Mouse (Mus musculus) hindbrain, embryonic 12.5 days (tissue): ENCODE results near the gene Hs3st6. TPM values are rescaled to one million over a fixed set of nuclear protein-coding genes. Genes with fewer than 3 reads are reported as not detected.
"Not testable (repeated sequence)": the region's sequence is repeated elsewhere in the genome, so short reads cannot be mapped to it uniquely, and the experiment has no call there.

ENCODE experiments used
- ATAC-seq: fragments of 200-750 bp; cut with Nextera tagmentation; 2 replicates; pipeline ENCODE4 v1.8.0; 2017; ENCODE audit warnings: moderate TSS enrichment; ENCODE audit not compliant: low FRiP score
- H3K27ac ChIP-seq: fragments of 300-500 bp; sonication (generic); 2 replicates; pipeline ENCODE4 v1.5.1; 2016; ENCODE audit warnings: mild to moderate bottlenecking
- H3K27me3 ChIP-seq: fragments of 300-500 bp; sonication (generic); 2 replicates; pipeline ENCODE4 v1.6.1; 2016; ENCODE audit warnings: mild to moderate bottlenecking
- H3K36me3 ChIP-seq: fragments of 300-500 bp; sonication (generic); 2 replicates; pipeline ENCODE4 v1.6.1; 2016; ENCODE audit warnings: mild to moderate bottlenecking
- H3K4me1 ChIP-seq: fragments of 300-500 bp; sonication (generic); 2 replicates; pipeline ENCODE4 v1.6.1; 2016
- H3K4me2 ChIP-seq: fragments of 300-500 bp; sonication (generic); replicated peaks from 2 replicates; pipeline ENCODE4 v1.6.1; 2016; ENCODE audit warnings: mild to moderate bottlenecking
- H3K4me3 ChIP-seq: fragments of 300-500 bp; sonication (generic); 2 replicates; pipeline ENCODE4 v1.5.1; 2016; ENCODE audit warnings: mild to moderate bottlenecking
- H3K9ac ChIP-seq: fragments of 300-500 bp; sonication (generic); 2 replicates; pipeline ENCODE4 v1.6.1; 2016; ENCODE audit warnings: mild to moderate bottlenecking, moderate library complexity
- H3K9me3 ChIP-seq: fragments of 300-500 bp; sonication (generic); replicated peaks from 2 replicates; pipeline ENCODE4 v1.6.1; 2016; ENCODE audit warnings: mild to moderate bottlenecking
- WGBS: fragments of 180-500 bp; shearing (Covaris S2); methylation state at CpG from one replicate; pipeline ENCODE4 v1.1.7; 2016; 5-methylcytosine and 5-hydroxymethylcytosine counted together
- polyA plus RNA-seq: library from polyadenylated mRNA; unstranded; fragments of >200 nt; fragmentation: Nextera tagmentation; extraction: Ambion mirVana; gene quantifications from 2 replicates; pipeline ENCODE4 v1.2.1, GENCODE M21; 2016

Gene Hs3st6
- polyA plus RNA-seq, 1 experiment from 2014 or later = 4.8 TPM

- H3K27ac ChIP-seq, H3K27me3 ChIP-seq, ATAC-seq, H3K9me3 ChIP-seq: not testable (repeated sequence)
- peak overlapping the region; percentile 24 for H3K4me3 ChIP-seq
- peak overlapping the region; percentile 83 for H3K4me2 ChIP-seq
- peaks cover 32% of the 10 kb centered on the region for H3K4me1 ChIP-seq
- 70% methylated on average over 7 of the region's 7 CpGs for WGBS
- H3K36me3 ChIP-seq = peaks cover 22% of the 10 kb centered on the region
- peak overlapping the region; percentile 54 for H3K9ac ChIP-seq
Observed at GRCm38 (mm10) chr17:24721383-24721955, 31.3 kb upstream of the Hs3st6 start.

GRCm38 (mm10) chr17:24722220-24722924, 30.4 kb upstream of the Hs3st6 start:
- H3K27me3 ChIP-seq = 0 out of 2 replicates have a peak, but pooled peaks cover 2% of the 10 kb centered on the region
- no peak overlapping the region for H3K4me3 ChIP-seq
- 0 out of 2 replicates have a peak overlapping the region, but pooled peaks have one; percentile 4 for H3K27ac ChIP-seq
- no peak overlapping the region for H3K4me2 ChIP-seq
- H3K9me3 ChIP-seq = no peaks in the 10 kb centered on the region
- no peak for ATAC-seq
- 0 out of 2 replicates have a peak overlapping the region, but pooled peaks have one; percentile 23 for H3K9ac ChIP-seq
- peaks cover 32% of the 10 kb centered on the region for H3K4me1 ChIP-seq
- 36% methylated on average over 13 of the region's 13 CpGs for WGBS
- peaks cover 17% of the 10 kb centered on the region for H3K36me3 ChIP-seq

- 4% methylated on average over 12 of the region's 12 CpGs for WGBS
- peaks cover 17% of the 10 kb centered on the region for H3K36me3 ChIP-seq
Observed at GRCm38 (mm10) chr17:24723122-24723880, 29.5 kb upstream of the Hs3st6 start.

GRCm38 (mm10) chr17:24723881-24724180, 29.0 kb upstream of the Hs3st6 start:
- Histone ChIP-seq H3K27me3 (0 out of 2 replicates have a peak, but pooled peaks cover 2% of the 10 kb centered on the region), H3K27ac (peak overlapping the region; percentile 80), H3K36me3 (peaks cover 17% of the 10 kb centered on the region), H3K4me2 (peak overlapping the region; percentile 96), H3K4me3 (peak overlapping the region; percentile 68), H3K4me1 (peaks cover 30% of the 10 kb centered on the region), H3K9ac (peak overlapping the region; percentile 92), H3K9me3 (no peaks in the 10 kb centered on the region)
- ATAC-seq = peak; percentile 9; the same call in 1 of the 2 replicates
- under 1% methylated on average over 15 of the region's 15 CpGs for WGBS

More at GRCm38 (mm10) chr17:24723122-24723880, 29.5 kb upstream of the Hs3st6 start:
- peak overlapping the region; percentile 80 for H3K27ac ChIP-seq
- H3K9ac ChIP-seq = peak overlapping the region; percentile 92
- H3K9me3 ChIP-seq = no peaks in the 10 kb centered on the region
- no peak for ATAC-seq
- H3K4me3 ChIP-seq = peak overlapping the region; percentile 68
- 0 out of 2 replicates have a peak, but pooled peaks cover 2% of the 10 kb centered on the region for H3K27me3 ChIP-seq
- H3K4me2 ChIP-seq = peak overlapping the region; percentile 96
- peaks cover 32% of the 10 kb centered on the region for H3K4me1 ChIP-seq

- peak; percentile 71 for ATAC-seq
Observed at GRCm38 (mm10) chr17:24724184-24724583, 28.6 kb upstream of the Hs3st6 start, which contains the start of gene Ndufb10. TSS of gene Ndufb10 (minus strand) at chr17:24724478.

GRCm38 (mm10) chr17:24725637-24726390, 27.0 kb upstream of the Hs3st6 start:
- Histone ChIP-seq H3K4me3 (no peak overlapping the region), H3K27me3 (0 out of 2 replicates have a peak, but pooled peaks cover 2% of the 10 kb centered on the region), H3K9me3 (no peaks in the 10 kb centered on the region), H3K4me2 (no peak overlapping the region), H3K36me3 (peaks cover 17% of the 10 kb centered on the region), H3K27ac (no peak overlapping the region), H3K4me1 (peaks cover 25% of the 10 kb centered on the region), H3K9ac (no peak overlapping the region)
- 71% methylated on average over 3 of the region's 3 CpGs for WGBS
- ATAC-seq = no peak

More at GRCm38 (mm10) chr17:24724184-24724583, 28.6 kb upstream of the Hs3st6 start, which contains the start of gene Ndufb10:
- Histone ChIP-seq H3K4me1 (peaks cover 28% of the 10 kb centered on the region), H3K4me2 (peak within 1 kb of the TSS; percentile 96), H3K9me3 (no peaks in the 10 kb centered on the region), H3K27ac (peak within 1 kb of the TSS; percentile 80), H3K9ac (peak within 1 kb of the TSS; percentile 92), H3K27me3 (0 out of 2 replicates have a peak, but pooled peaks cover 2% of the 10 kb centered on the region), H3K4me3 (peak within 1 kb of the TSS; percentile 68), H3K36me3 (peaks cover 17% of the 10 kb centered on the region)
- WGBS = 1% methylated on average over 30 of the region's 30 CpGs

GRCm38 (mm10) chr17:24727618-24728017, 25.2 kb upstream of the Hs3st6 start, which contains the start of gene Rpl3l:
TSS of gene Rpl3l (plus strand) at chr17:24727820.
- H3K27ac ChIP-seq = no peak within 1 kb of the TSS
- no peaks in the 10 kb centered on the region for H3K9me3 ChIP-seq
- peaks cover under 1% of the 10 kb centered on the region for H3K36me3 ChIP-seq
- peaks cover 12% of the 10 kb centered on the region; the same call in 1 of the 2 replicates for H3K27me3 ChIP-seq
- WGBS = 66% methylated on average over 2 of the region's 2 CpGs
- H3K4me1 ChIP-seq = peaks cover 10% of the 10 kb centered on the region
- H3K4me3 ChIP-seq = no peak within 1 kb of the TSS
- H3K4me2 ChIP-seq = no peak within 1 kb of the TSS
- no peak for ATAC-seq
- H3K9ac ChIP-seq = no peak within 1 kb of the TSS

- Histone ChIP-seq H3K4me1 (peaks cover 5% of the 10 kb centered on the region), H3K9ac (no peak overlapping the region), H3K4me2 (no peak overlapping the region), H3K4me3 (no peak overlapping the region), H3K36me3 (no peaks in the 10 kb centered on the region), H3K27me3 (peaks cover 12% of the 10 kb centered on the region; the same call in 1 of the 2 replicates), H3K9me3 (no peaks in the 10 kb centered on the region), H3K27ac (no peak overlapping the region)
- no peak for ATAC-seq
- 73% methylated on average over 17 of the region's 17 CpGs for WGBS
Observed at GRCm38 (mm10) chr17:24728184-24728583, 24.6 kb upstream of the Hs3st6 start.

GRCm38 (mm10) chr17:24729067-24729466, 23.7 kb upstream of the Hs3st6 start:
- Histone ChIP-seq H3K4me2 (no peak overlapping the region), H3K9ac (no peak overlapping the region), H3K4me1 (no peaks in the 10 kb centered on the region), H3K27ac (no peak overlapping the region), H3K36me3 (no peaks in the 10 kb centered on the region), H3K4me3 (no peak overlapping the region), H3K27me3 (peaks cover 12% of the 10 kb centered on the region; the same call in 1 of the 2 replicates), H3K9me3 (no peaks in the 10 kb centered on the region)
- 86% methylated on average over 6 of the region's 6 CpGs for WGBS
- ATAC-seq = no peak

- no peak overlapping the region for H3K4me2 ChIP-seq
- no peak overlapping the region for H3K4me3 ChIP-seq
- H3K9me3 ChIP-seq = no peaks in the 10 kb centered on the region
- H3K4me1 ChIP-seq = 0 out of 2 replicates have a peak, but pooled peaks cover under 1% of the 10 kb centered on the region
- H3K27ac ChIP-seq = no peak overlapping the region
- no peak for ATAC-seq
- no peaks in the 10 kb centered on the region for H3K36me3 ChIP-seq
- WGBS = 85% methylated on average over 14 of the region's 14 CpGs
- no peak overlapping the region for H3K9ac ChIP-seq
- H3K27me3 ChIP-seq = peaks cover 12% of the 10 kb centered on the region; the same call in 1 of the 2 replicates
Observed at GRCm38 (mm10) chr17:24730787-24731186, 22.0 kb upstream of the Hs3st6 start.

- Histone ChIP-seq H3K4me3 (no peak overlapping the region), H3K9ac (no peak overlapping the region; the same call in 1 of the 2 replicates), H3K9me3 (no peaks in the 10 kb centered on the region), H3K4me2 (no peak overlapping the region), H3K27ac (no peak overlapping the region), H3K27me3 (peaks cover 10% of the 10 kb centered on the region; the same call in 1 of the 2 replicates), H3K4me1 (peaks cover 13% of the 10 kb centered on the region), H3K36me3 (no peaks in the 10 kb centered on the region)
- no peak for ATAC-seq
- 80% methylated on average over 12 of the region's 12 CpGs for WGBS
Observed at GRCm38 (mm10) chr17:24732233-24732935, 20.4 kb upstream of the Hs3st6 start.
